Mouse (Mus musculus) cerebellum, adult 8-10 months (tissue): ENCODE results near the gene Cfap61.
"Not testable (repeated sequence)": the region's sequence is repeated elsewhere in the genome, so short reads cannot be mapped to it uniquely, and the experiment has no call there.

Source experiments
- DNase-seq: peaks from one replicate; pipeline ENCODE4 v3.0.0; 2022

The Cfap61 gene

DNA sequence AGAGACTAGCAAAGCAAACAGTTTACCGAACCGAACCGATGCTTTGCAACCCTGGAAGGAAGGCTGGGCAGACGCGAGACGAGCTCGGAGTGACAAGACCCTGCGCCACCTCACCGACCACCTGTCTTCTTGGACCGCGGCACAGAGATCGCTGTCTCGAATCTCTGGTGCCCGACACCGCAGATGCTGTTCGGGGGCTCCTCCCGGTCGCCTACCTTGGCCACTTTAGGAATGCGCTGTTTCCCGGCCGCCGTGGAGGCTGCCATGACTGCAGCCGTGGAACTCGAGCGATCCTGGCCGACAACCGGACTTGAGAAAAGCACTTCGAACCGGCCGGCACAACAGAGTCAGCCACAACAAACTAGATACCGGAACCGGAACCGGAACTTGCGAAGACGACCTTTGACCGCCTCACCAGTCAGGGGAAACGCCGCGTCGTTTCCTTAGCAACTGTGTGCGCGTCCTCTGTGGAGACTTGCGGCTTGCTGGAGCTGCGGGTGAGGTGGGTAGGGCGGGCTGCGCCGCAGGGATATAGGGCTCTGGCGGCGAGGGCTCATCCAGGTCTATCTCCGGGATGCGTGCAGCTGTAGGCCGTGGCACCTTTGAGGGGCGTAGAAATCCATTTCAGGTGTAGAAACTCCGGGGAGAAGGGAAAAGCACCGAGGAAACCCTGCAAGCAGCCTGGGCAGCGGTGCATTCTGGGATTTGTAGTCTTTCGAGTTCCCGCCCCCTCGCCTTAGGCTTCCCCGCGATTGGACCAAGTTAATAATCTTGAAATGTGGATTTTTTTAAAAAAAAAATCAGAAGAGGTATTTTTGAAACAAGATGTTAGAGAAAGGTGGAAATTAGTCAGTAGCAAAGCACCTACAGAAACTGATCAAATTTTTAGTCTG, at the start of gene Cfap61, which contains the start of gene Crnkl1:
Gene Cfap61, plus strand, starts transcription at position 446 of the 893 bp plus-strand sequence.
Gene Crnkl1, minus strand, starts transcription at position 676 of the 893 bp plus-strand sequence.
- peak; percentile 93 for DNase-seq

DNA sequence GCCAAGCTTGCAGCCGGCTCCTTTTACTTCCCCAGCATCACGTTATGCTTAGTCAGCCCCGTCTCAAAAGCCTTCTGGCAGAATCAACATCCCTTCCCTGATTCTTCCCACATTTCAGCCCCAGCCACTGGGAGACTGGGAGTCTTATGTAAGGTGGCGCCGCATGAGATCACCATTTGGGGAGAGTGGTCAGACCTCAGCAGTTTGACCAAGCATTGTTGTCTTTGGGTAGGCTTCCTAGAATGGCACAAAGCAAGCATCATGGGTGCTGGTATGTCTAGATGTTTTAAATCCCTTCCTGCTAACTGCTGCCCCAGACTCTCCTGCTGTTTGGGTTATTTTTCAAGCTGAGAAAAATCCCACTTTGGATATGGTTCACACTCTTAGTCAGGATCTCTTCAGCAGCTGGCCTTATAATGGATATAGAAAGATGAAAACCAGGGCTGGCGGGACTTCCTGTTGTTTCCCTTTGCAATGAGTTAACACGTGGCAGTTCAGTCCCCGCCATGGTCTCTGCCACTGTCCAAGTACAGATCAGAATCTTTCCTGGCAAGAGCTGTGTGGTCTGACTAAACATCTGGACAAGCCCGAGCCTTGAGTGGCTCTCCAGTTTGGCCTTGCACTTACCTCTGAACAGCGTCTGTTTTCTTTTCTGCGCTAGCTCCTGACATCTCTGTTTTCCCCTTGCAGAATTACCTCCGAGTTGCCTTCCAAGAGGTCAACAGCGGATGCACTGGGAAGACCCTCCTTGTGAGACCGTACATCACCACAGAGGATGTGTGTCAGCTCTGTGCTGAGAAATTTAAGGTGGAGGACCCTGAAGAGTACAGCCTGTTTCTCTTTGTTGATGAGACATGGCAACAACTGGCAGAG, 49.4 kb upstream of the Cfap61 start:
- DNase-seq: no peak

- DNase-seq: no peak
Measured at GRCm38 (mm10) chr2:145887937-145888765, 46.4 kb upstream of the Cfap61 start.

GRCm38 (mm10) chr2:145888766-145889480, 45.7 kb upstream of the Cfap61 start:
- no peak for DNase-seq

DNA sequence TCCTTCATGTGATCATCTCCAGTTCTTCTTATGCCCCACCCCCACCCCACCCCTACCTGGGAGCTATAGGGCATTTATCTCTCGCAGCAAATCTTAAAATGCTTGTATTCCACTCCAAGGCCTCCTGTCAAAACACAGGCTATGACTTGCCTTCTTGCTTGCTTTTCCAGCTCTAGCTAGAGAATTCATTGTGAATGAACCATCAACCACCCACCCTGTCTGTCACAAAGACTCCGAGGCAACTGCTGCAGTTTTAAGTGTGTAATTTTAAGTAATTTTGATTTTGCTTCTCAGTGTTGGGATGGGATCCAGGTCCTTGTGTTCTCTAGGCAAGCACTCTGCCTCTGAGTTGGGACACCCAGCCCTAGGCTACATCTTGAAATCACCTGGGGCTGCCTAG, 44.0 kb upstream of the Cfap61 start:
- DNase-seq: no peak

GRCm38 (mm10) chr2:145893756-145894155, 40.8 kb upstream of the Cfap61 start:
- DNase-seq: no peak

- peak; percentile 63 for DNase-seq
Measured at GRCm38 (mm10) chr2:145898106-145898505, 36.5 kb upstream of the Cfap61 start.

DNA sequence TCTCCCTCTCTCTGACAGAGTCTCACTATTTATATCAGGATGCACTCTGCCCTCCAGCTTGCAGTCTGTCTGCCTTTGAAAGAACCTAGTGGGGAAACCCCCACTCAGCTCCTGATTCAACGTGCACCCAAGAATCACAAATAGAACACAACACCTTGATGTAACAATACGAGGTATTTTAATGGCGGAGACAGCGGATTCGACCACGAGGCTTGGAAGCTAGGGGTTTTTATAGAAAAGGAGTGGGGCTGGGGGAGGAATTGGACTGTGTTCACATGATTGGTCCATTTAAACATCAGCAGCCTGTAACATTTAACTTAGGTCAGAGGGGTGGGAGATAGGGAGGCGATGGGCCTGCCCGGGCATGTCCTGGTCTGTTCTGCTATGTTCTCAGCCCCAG, 34.3 kb upstream of the Cfap61 start:
- DNase-seq: not testable (repeated sequence)

- DNase-seq: no peak
Measured at GRCm38 (mm10) chr2:145901861-145902260, 32.7 kb upstream of the Cfap61 start, which contains the start of gene Naa20. Gene Naa20, plus strand, starts transcription at chr2:145902099.

GRCm38 (mm10) chr2:145903061-145903901, 31.3 kb upstream of the Cfap61 start:
- peak; percentile 90 for DNase-seq

DNA sequence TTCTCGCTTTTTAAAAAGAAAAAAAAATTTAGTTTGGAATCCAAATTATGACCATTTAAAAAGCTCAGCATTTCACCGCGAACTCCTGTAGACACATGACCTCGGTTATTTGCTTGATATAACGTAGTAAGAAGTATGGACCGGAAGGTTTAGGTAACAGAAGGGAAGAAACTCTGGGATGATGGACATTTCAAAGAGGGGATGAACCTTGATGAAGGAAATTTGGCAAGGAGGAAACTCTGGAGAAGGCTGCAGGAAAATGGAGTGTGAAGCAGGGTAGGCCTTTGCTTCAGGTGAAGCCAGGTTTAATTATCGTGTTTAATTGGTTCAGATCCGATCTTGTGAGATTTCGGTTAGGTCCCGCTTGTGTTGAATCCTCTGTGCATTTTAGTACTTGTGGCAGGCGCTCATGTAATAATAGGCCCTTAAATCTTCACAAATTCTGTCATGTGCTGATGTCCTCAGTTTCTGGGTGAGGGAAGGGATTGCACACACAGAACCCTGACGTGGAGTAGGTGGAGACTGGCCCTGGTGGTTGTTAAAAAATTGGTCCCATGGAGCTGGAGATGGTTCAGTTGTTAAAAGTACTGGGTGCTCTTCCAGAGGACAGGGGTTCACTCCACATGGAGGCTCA, 30.5 kb upstream of the Cfap61 start:
- no peak for DNase-seq

DNA sequence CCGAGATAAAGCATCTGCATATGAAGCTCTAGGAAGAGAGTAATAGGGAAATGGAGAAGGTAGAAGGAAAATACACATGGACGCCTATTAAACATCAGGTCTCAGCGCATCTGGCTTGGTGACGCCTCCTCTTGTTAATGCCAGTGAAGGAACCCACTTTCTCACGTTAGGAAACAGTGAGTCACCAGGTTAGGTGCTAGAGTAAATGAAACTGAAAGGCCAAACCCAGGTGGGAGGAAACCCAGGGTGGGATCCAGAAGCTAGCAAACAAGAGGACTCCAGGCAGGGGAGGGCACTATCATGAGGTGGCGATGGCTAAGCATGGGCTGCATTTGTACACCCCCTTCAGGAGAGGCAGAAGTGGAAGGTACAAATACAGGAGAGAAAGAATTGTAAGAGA, 29.4 kb upstream of the Cfap61 start:
- DNase-seq: no peak

GRCm38 (mm10) chr2:145905884-145906283, 28.7 kb upstream of the Cfap61 start:
- DNase-seq: not testable (repeated sequence)

DNA sequence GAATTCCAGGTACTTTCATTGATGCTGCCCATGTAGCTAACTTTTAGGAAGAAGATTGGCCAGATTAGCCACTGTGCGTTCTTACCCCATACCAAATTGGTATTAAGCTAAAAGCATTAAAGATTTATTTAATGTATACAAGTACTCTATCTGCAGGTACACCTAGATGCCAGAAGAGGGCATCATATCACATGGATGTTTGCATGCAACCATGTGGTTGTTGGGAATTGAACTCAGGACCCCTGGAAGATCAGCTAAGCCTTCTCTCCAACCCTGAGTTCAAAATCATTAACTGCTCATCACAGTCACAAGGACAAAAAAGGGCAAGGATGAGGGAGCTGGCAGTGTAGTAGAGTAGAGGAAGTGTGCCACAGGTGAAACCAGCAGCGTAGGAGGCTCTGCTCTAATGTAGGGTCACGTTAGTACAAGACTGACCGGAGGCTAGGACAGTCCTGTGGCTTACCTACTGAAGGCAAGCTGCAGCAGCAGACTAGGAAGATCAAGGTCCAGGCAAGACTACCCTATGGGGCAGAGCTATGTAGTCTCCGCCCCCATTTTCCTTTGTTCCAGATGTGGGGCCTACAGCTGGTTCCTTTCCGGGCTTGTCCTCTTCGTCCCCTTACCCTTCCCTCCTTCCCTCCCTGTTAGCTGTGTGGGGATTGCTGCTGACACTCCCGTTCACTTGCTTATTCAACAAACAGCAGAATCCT, 13.5 kb upstream of the Cfap61 start:
- DNase-seq: no peak

- no peak for DNase-seq
Measured at GRCm38 (mm10) chr2:145936975-145937374, 2.4 kb downstream of the Cfap61 start.

DNA sequence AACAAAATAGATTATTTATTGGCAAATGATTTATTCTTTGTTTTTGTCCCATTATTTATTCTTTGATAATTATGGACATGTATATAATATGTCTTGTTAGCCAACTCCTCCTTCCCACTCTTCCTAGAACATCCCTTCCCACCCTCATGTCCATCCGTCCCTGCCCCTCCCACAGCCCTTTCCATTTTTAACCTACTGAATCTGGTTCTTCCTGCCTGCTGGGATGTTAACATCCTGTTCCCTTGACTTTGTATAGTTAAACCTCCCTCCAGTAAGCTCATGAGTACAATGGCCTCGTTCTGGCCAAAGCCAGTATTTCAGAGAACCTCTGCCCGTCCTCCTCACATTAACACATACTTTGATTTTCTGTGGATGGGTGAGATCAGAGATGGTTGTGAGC, 6.8 kb downstream of the Cfap61 start:
- no peak for DNase-seq

- DNase-seq: no peak
Measured at GRCm38 (mm10) chr2:145944286-145944685, 9.7 kb downstream of the Cfap61 start.

- DNase-seq: no peak
Measured at GRCm38 (mm10) chr2:145948402-145948954, 13.9 kb downstream of the Cfap61 start.

DNA sequence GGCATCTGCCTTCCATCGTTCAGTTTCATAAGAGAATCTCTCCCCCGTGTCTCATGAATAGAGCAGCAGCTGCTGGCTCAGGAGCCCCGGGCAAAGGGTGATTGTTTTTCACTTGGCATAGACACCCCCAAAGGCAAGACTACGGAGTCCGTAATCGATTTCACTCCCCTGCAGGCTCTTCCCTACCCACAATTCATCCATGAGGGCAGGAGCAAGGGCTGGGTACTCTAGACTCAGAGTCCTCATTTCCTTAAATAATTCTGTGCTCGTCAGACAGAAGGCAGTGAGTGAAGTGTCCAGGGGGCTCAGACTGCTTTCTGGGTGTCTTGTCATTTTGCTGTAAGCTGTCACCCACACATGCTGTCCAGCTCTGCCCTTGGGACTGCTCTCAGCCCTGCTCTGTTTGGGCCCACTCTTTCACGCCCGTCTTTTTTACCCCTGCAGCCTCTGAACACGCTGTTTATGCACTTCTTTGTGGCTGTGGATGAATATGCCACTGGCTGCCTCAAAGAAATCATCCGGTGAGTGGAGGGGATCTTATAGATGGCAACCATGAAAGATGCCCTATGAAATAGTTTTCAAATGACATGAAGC, 15.0 kb downstream of the Cfap61 start:
- DNase-seq: no peak
